Mouse (Mus musculus): Measurements from ENCODE around the gene Olfr453. TPM values are rescaled to one million over a fixed set of nuclear protein-coding genes. Genes with fewer than 3 reads are reported as not detected.

The Olfr453 gene
- not detected in 2 replicates for polyA plus RNA-seq (2014; fragmentation: Nextera tagmentation; extraction: Ambion mirVana)

DNA sequence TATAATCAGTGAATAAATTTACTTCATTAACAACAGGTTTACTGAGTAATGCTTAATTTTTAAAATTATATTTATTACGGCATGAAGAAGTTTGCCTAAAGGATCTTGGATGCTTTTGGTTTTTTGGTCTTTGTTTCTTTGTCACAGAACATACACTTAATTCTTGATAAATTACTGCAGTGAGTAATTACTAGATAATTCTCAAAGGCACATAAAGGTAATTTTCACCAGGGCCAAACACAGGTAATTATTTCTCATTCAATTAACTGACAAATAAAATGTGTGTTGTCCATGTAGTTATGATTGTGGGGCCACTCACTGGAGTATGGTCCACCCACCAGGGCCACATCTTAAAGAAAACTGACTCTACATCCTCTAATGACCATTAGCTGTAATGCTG is at the start of gene Olfr453:
Gene Olfr453 (plus strand): TSS at position 301 of the 400 bp plus-strand sequence.
- H3K36me3 ChIP-seq (ENCODE audit: control insufficient read depth, insufficient read depth, low read length), result no peaks in the 10 kb centered on the region
- no peaks in the 10 kb centered on the region for H3K9me3 ChIP-seq (ENCODE audit: control insufficient read depth, low read depth, low read length)
- WGBS, result 97% methylated on average over 1 of the region's 1 CpGs
- no peaks in the 10 kb centered on the region for H3K4me1 ChIP-seq (ENCODE audit: control insufficient read depth, insufficient read depth, low read length)
- no peaks in the 10 kb centered on the region for H3K27me3 ChIP-seq (ENCODE audit: control insufficient read depth, insufficient read depth, low read length)
- H3K4me2 ChIP-seq (replicated peaks; ENCODE audit: low read depth, low read length), result no peak within 1 kb of the TSS
- ATAC-seq (ENCODE audit: insufficient number of reproducible peaks, insufficient read depth, low FRiP score, low read depth), result no peak
- H3K9ac ChIP-seq (replicated peaks; ENCODE audit: low read depth, low read length), result no peak within 1 kb of the TSS
- H3K4me3 ChIP-seq (ENCODE audit: low read depth, low read length), result no peak within 1 kb of the TSS
- H3K27ac ChIP-seq (ENCODE audit: low read length), result no peak within 1 kb of the TSS

- H3K27ac ChIP-seq (ENCODE audit: low read length), result no peak overlapping the region
- H3K4me3 ChIP-seq (ENCODE audit: low read depth, low read length), result no peak overlapping the region
- peaks cover 17% of the 10 kb centered on the region for H3K36me3 ChIP-seq (ENCODE audit: control insufficient read depth, insufficient read depth, low read length)
- H3K4me1 ChIP-seq (ENCODE audit: control insufficient read depth, insufficient read depth, low read length), result no peaks in the 10 kb centered on the region
- H3K27me3 ChIP-seq (ENCODE audit: control insufficient read depth, insufficient read depth, low read length), result no peaks in the 10 kb centered on the region
- no peak for ATAC-seq (ENCODE audit: insufficient number of reproducible peaks, insufficient read depth, low FRiP score, low read depth)
- H3K9ac ChIP-seq (replicated peaks; ENCODE audit: low read depth, low read length), result no peak overlapping the region
- H3K9me3 ChIP-seq (ENCODE audit: control insufficient read depth, low read depth, low read length), result no peaks in the 10 kb centered on the region
- no peak overlapping the region for H3K4me2 ChIP-seq (replicated peaks; ENCODE audit: low read depth, low read length)
Observed at GRCm38 (mm10) chr6:42689761-42690160, 49.4 kb upstream of the Olfr453 start.

- no peaks in the 10 kb centered on the region for H3K4me1 ChIP-seq (ENCODE audit: control insufficient read depth, insufficient read depth, low read length)
- H3K4me3 ChIP-seq (ENCODE audit: low read depth, low read length), result peak overlapping the region; percentile 79
- peak overlapping the region; percentile 79 for H3K9ac ChIP-seq (replicated peaks; ENCODE audit: low read depth, low read length)
- peak overlapping the region; percentile 97 for H3K27ac ChIP-seq (ENCODE audit: low read length)
- H3K27me3 ChIP-seq (ENCODE audit: control insufficient read depth, insufficient read depth, low read length), result no peaks in the 10 kb centered on the region
- no peaks in the 10 kb centered on the region for H3K9me3 ChIP-seq (ENCODE audit: control insufficient read depth, low read depth, low read length)
- H3K36me3 ChIP-seq (ENCODE audit: control insufficient read depth, insufficient read depth, low read length), result no peaks in the 10 kb centered on the region; the same call in 1 of the 2 replicates
- peak; percentile 88 for ATAC-seq (ENCODE audit: insufficient number of reproducible peaks, insufficient read depth, low FRiP score, low read depth)
- WGBS, result under 1% methylated on average over 10 of the region's 10 CpGs
- H3K4me2 ChIP-seq (replicated peaks; ENCODE audit: low read depth, low read length), result peak overlapping the region; percentile 82
Observed at GRCm38 (mm10) chr6:42692154-42692516, 47.0 kb upstream of the Olfr453 start.

GRCm38 (mm10) chr6:42692517-42693190 is 46.5 kb upstream of the Olfr453 start:
- no peaks in the 10 kb centered on the region; the same call in 1 of the 2 replicates for H3K36me3 ChIP-seq (ENCODE audit: control insufficient read depth, insufficient read depth, low read length)
- H3K9ac ChIP-seq (replicated peaks; ENCODE audit: low read depth, low read length), result peak overlapping the region; percentile 79
- under 1% methylated on average over 32 of the region's 32 CpGs for WGBS
- H3K4me1 ChIP-seq (ENCODE audit: control insufficient read depth, insufficient read depth, low read length), result no peaks in the 10 kb centered on the region
- peak overlapping the region; percentile 97 for H3K27ac ChIP-seq (ENCODE audit: low read length)
- ATAC-seq (ENCODE audit: insufficient number of reproducible peaks, insufficient read depth, low FRiP score, low read depth), result peak; percentile 90
- H3K9me3 ChIP-seq (ENCODE audit: control insufficient read depth, low read depth, low read length), result no peaks in the 10 kb centered on the region
- H3K4me2 ChIP-seq (replicated peaks; ENCODE audit: low read depth, low read length), result peak overlapping the region; percentile 82
- peak overlapping the region; percentile 79 for H3K4me3 ChIP-seq (ENCODE audit: low read depth, low read length)
- H3K27me3 ChIP-seq (ENCODE audit: control insufficient read depth, insufficient read depth, low read length), result no peaks in the 10 kb centered on the region

GRCm38 (mm10) chr6:42709291-42710211 is 29.6 kb upstream of the Olfr453 start, which contains the start of gene Tcaf1:
TSS of gene Tcaf1 (minus strand) at chr6:42710088.
- Histone ChIP-seq H3K4me1 (ENCODE audit: control insufficient read depth, insufficient read depth, low read length) (peaks cover 7% of the 10 kb centered on the region), H3K4me3 (ENCODE audit: low read depth, low read length) (peak within 1 kb of the TSS; percentile 76), H3K9ac (replicated peaks; ENCODE audit: low read depth, low read length) (peak within 1 kb of the TSS; percentile 82), H3K4me2 (replicated peaks; ENCODE audit: low read depth, low read length) (peak within 1 kb of the TSS; percentile 65), H3K27ac (ENCODE audit: low read length) (peak within 1 kb of the TSS; percentile 89), H3K36me3 (ENCODE audit: control insufficient read depth, insufficient read depth, low read length) (no peaks in the 10 kb centered on the region), H3K27me3 (ENCODE audit: control insufficient read depth, insufficient read depth, low read length) (no peaks in the 10 kb centered on the region), H3K9me3 (ENCODE audit: control insufficient read depth, low read depth, low read length) (no peaks in the 10 kb centered on the region)
- peak; percentile 100 for ATAC-seq (ENCODE audit: insufficient number of reproducible peaks, insufficient read depth, low FRiP score, low read depth)
- WGBS, result under 1% methylated on average over 28 of the region's 28 CpGs

- H3K27ac ChIP-seq (ENCODE audit: low read length), result no peak overlapping the region
- H3K9me3 ChIP-seq (ENCODE audit: control insufficient read depth, low read depth, low read length), result no peaks in the 10 kb centered on the region
- no peak overlapping the region for H3K4me3 ChIP-seq (ENCODE audit: low read depth, low read length)
- H3K4me1 ChIP-seq (ENCODE audit: control insufficient read depth, insufficient read depth, low read length), result no peaks in the 10 kb centered on the region
- H3K36me3 ChIP-seq (ENCODE audit: control insufficient read depth, insufficient read depth, low read length), result no peaks in the 10 kb centered on the region
- ATAC-seq (ENCODE audit: insufficient number of reproducible peaks, insufficient read depth, low FRiP score, low read depth), result no peak
- H3K27me3 ChIP-seq (ENCODE audit: control insufficient read depth, insufficient read depth, low read length), result no peaks in the 10 kb centered on the region
- H3K4me2 ChIP-seq (replicated peaks; ENCODE audit: low read depth, low read length), result no peak overlapping the region
- WGBS, result 65% methylated on average over 8 of the region's 8 CpGs
- H3K9ac ChIP-seq (replicated peaks; ENCODE audit: low read depth, low read length), result no peak overlapping the region
Observed at GRCm38 (mm10) chr6:42714668-42715067, 24.5 kb upstream of the Olfr453 start.

DNA sequence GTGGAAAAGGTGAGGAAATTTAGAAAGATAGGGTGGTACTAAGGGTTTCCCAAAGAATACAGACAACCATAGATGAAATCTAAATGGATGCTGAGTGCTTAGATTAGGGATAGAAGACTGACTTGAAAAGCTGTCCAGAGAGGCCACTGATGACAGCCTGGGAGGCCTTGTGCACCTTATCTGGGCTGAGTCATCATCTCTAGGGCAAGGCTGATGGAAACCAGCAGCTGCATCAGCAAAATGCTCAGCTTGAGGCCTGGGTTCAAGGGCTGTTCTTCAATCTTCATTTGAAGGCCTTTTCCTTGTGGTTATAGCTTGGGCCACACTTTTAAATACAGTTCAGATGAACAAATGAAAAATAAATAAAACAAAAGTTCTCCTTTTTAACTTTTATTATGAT is 21.2 kb upstream of the Olfr453 start:
- no peaks in the 10 kb centered on the region for H3K36me3 ChIP-seq (ENCODE audit: control insufficient read depth, insufficient read depth, low read length)
- H3K4me2 ChIP-seq (replicated peaks; ENCODE audit: low read depth, low read length), result no peak overlapping the region
- no peak for ATAC-seq (ENCODE audit: insufficient number of reproducible peaks, insufficient read depth, low FRiP score, low read depth)
- H3K9ac ChIP-seq (replicated peaks; ENCODE audit: low read depth, low read length), result no peak overlapping the region
- no peak overlapping the region for H3K27ac ChIP-seq (ENCODE audit: low read length)
- no peaks in the 10 kb centered on the region for H3K27me3 ChIP-seq (ENCODE audit: control insufficient read depth, insufficient read depth, low read length)
- H3K4me3 ChIP-seq (ENCODE audit: low read depth, low read length), result no peak overlapping the region
- no peaks in the 10 kb centered on the region for H3K9me3 ChIP-seq (ENCODE audit: control insufficient read depth, low read depth, low read length)
- H3K4me1 ChIP-seq (ENCODE audit: control insufficient read depth, insufficient read depth, low read length), result no peaks in the 10 kb centered on the region

DNA sequence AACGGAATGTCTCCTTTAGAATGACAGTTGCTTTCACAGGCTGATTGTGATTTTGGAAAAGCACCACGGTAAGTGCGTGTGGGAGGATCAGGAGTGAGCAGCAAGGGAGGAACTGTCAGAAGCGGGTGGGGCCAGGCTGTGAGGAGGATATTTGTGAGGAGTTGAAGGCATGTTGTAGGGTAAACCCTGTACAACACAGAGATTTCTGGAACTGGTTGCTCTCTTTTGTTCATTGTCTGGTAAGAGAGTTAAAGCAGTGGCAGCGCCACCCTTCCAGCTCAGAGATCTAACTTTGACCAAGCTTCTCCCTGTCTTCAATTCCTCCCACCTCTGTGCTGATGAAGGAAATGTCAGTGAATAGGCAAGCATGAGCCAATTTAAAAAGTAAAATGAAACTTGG is 3.1 kb downstream of the Olfr453 start:
- H3K4me1 ChIP-seq (ENCODE audit: control insufficient read depth, insufficient read depth, low read length), result no peaks in the 10 kb centered on the region
- no peaks in the 10 kb centered on the region for H3K27me3 ChIP-seq (ENCODE audit: control insufficient read depth, insufficient read depth, low read length)
- no peak overlapping the region for H3K27ac ChIP-seq (ENCODE audit: low read length)

More for the DNA sequence above, 3.1 kb downstream of the Olfr453 start:
- H3K9me3 ChIP-seq (ENCODE audit: control insufficient read depth, low read depth, low read length), result no peaks in the 10 kb centered on the region
- WGBS, result 64% methylated on average over 5 of the region's 5 CpGs
- H3K4me3 ChIP-seq (ENCODE audit: low read depth, low read length), result no peak overlapping the region
- ATAC-seq (ENCODE audit: insufficient number of reproducible peaks, insufficient read depth, low FRiP score, low read depth), result no peak
- H3K4me2 ChIP-seq (replicated peaks; ENCODE audit: low read depth, low read length), result no peak overlapping the region
- H3K9ac ChIP-seq (replicated peaks; ENCODE audit: low read depth, low read length), result no peak overlapping the region
- H3K36me3 ChIP-seq (ENCODE audit: control insufficient read depth, insufficient read depth, low read length), result no peaks in the 10 kb centered on the region
